Comparison of ENCODE assay signal across 10 mouse cellular contexts in genomic region chr12:110189329-110189642, GRCm38 (mm10).
A peak's percentile ranks its signal among the peaks of the same experiment; 100 is the strongest.
DNase-seq lines count a peak whose midpoint lies in the region; ATAC-seq and TF ChIP-seq lines count a peak whose summit lies in the region.
"Had no signal": no experiment of that assay in that cellular context is flagged by ENCODE, and none has a peak within 500 bp of the region (broad histone marks: within the 10 kb centered on the region; RNA-seq: fewer than 3 reads in every experiment).

No protein-coding gene starts in this region.

- H3K27ac ChIP-seq in hindbrain, embryonic 10.5 days, result peak overlapping the region; percentile 89
- H3K27ac ChIP-seq in midbrain, embryonic 10.5 days (replicated peaks), result peak overlapping the region; percentile 95
- H3K27ac ChIP-seq in cerebellum, adult 2 months (ENCODE audit: insufficient read depth, low read length), result no peak overlapping the region
- H3K27ac ChIP-seq: gastrocnemius, adult 2 months had no signal

- TF ChIP-seq CTCF in cerebellum, adult 2 months (IDR thresholded peaks at IDR 0.05; ENCODE audit: borderline replicate concordance, insufficient read depth, low read depth, low read length), result no peak

- under 1% methylated on average over 19 of the region's 19 CpGs for WGBS in hindbrain, embryonic 10.5 days
- WGBS in midbrain, embryonic 10.5 days, result under 1% methylated on average over 19 of the region's 19 CpGs
- WGBS in cerebellum, adult 2 months, result 6% methylated on average over 19 of the region's 19 CpGs

- H3K36me3 ChIP-seq in hindbrain, embryonic 10.5 days, result no peaks in the 10 kb centered on the region
- H3K36me3 ChIP-seq in midbrain, embryonic 10.5 days, result peaks cover 5% of the 10 kb centered on the region; the same call in 1 of the 2 replicates

- no peak for ATAC-seq in erythroid progenitor cell, adult 5-6 weeks (replicated peaks; ENCODE audit: low FRiP score, poor library complexity, severe bottlenecking)

- H3K4me3 ChIP-seq in hindbrain, embryonic 10.5 days, result peak overlapping the region; percentile 56
- H3K4me3 ChIP-seq in midbrain, embryonic 10.5 days, result peak overlapping the region; percentile 67
- no peak overlapping the region for H3K4me3 ChIP-seq in cerebellum, adult 2 months (replicated peaks; ENCODE audit: insufficient read depth, low read depth, low read length)
- H3K4me3 ChIP-seq: gastrocnemius, adult 2 months; megakaryocyte, embryonic 14.5 days had no signal

- H3K9me3 ChIP-seq in hindbrain, embryonic 10.5 days, result no peaks in the 10 kb centered on the region
- no peaks in the 10 kb centered on the region for H3K9me3 ChIP-seq in midbrain, embryonic 10.5 days (replicated peaks)
- H3K9me3 ChIP-seq: megakaryocyte, embryonic 14.5 days had no signal

- peaks cover 79% of the 10 kb centered on the region for H3K4me1 ChIP-seq in hindbrain, embryonic 10.5 days (replicated peaks)
- H3K4me1 ChIP-seq in midbrain, embryonic 10.5 days, result peaks cover 81% of the 10 kb centered on the region
- H3K4me1 ChIP-seq in cerebellum, adult 2 months (ENCODE audit: control insufficient read depth, insufficient read depth, low read length), result no peaks in the 10 kb centered on the region
- H3K4me1 ChIP-seq: megakaryocyte, embryonic 14.5 days had no signal

- peaks cover 90% of the 10 kb centered on the region for H3K27me3 ChIP-seq in hindbrain, embryonic 10.5 days (ENCODE audit: insufficient read depth, poor library complexity, severe bottlenecking)
- peaks cover 93% of the 10 kb centered on the region for H3K27me3 ChIP-seq in midbrain, embryonic 10.5 days (ENCODE audit: low read depth, poor library complexity, severe bottlenecking)
- H3K27me3 ChIP-seq in cerebellum, adult 2 months (ENCODE audit: control insufficient read depth, insufficient read depth, low read length), result peaks cover 2% of the 10 kb centered on the region; the same call in 1 of the 2 replicates

- no peak for TF ChIP-seq POLR2A in cerebellum, adult 2 months (IDR thresholded peaks at IDR 0.05; ENCODE audit: borderline replicate concordance, insufficient read depth, low read length)

- peak; percentile 24 for DNase-seq in right cerebral cortex, postnatal 4 days
- no peak for DNase-seq in right cerebral cortex, postnatal 25 days
- DNase-seq in hindbrain, embryonic 10.5 days (ENCODE audit: low spot score), result no peak
- DNase-seq in midbrain, embryonic 10.5 days (ENCODE audit: low spot score), result peak; percentile 60
- DNase-seq in spleen, postnatal 36 days (ENCODE audit: low spot score in 2 of 2), result no peak
- no peak for DNase-seq in adipocyte (ENCODE audit: low spot score)
- no peak for DNase-seq in cerebellum, adult 2 months
- DNase-seq: gastrocnemius, adult 2 months had no signal

Comparison
In these comparisons a context has a peak if more than half of its experiments do, and no peak if none do; other contexts are left out.
1. DNase-seq: peak in right cerebral cortex, postnatal 4 days (single experiment) and midbrain, embryonic 10.5 days (single experiment); none in right cerebral cortex, postnatal 25 days (single experiment), hindbrain, embryonic 10.5 days (single experiment), spleen, postnatal 36 days (0 of 2), adipocyte (single experiment) and cerebellum, adult 2 months (0 of 2).